Mouse (Mus musculus) adrenal gland, postnatal 14 days (tissue): ENCODE measurements around the gene Slc44a1. TPM values are rescaled to one million over a fixed set of nuclear protein-coding genes. Genes with fewer than 3 reads are reported as not detected.

Experiments
- DNase-seq: peaks from one replicate; pipeline ENCODE4 v3.0.0; 2021; ENCODE audit warnings: mixed read lengths
- total RNA-seq: library from RNA; stranded (reverse); gene quantifications from 2 replicates; pipeline ENCODE4 v1.2.3, GENCODE M21; 2021

Slc44a1 gene
- total RNA-seq, 1 experiment from 2014 or later: 74.7 TPM

GRCm38 (mm10) chr4:53537101-53537500 is 96.9 kb downstream of the Slc44a1 start:
- DNase-seq: no peak

GRCm38 (mm10) chr4:53537539-53537938 is 97.3 kb downstream of the Slc44a1 start:
- DNase-seq: no peak

GRCm38 (mm10) chr4:53538600-53538999 is 98.4 kb downstream of the Slc44a1 start:
- no peak for DNase-seq

- DNase-seq: no peak
These were observed 99.7 kb downstream of the Slc44a1 start for GRCm38 (mm10) chr4:53539929-53540328.

DNA sequence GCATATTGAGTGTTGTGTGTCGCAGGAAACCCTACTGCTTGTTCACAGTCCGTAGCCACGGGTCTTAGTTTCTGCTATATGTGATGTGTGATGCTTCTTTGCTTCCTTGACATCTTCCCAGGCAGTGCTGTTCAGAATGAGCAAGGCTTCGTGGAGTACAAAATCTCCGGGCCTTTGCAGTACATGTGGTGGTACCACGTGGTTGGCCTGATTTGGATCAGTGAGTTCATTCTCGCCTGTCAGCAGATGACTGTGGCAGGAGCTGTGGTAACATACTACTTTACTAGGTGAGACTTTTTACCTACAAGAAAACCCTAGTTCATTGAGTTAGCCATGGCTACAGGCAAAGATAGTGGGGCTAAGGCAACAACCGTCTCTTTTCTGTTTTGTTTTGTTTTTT is 103.2 kb downstream of the Slc44a1 start:
- DNase-seq: no peak

- no peak for DNase-seq
These were observed 104.7 kb downstream of the Slc44a1 start for GRCm38 (mm10) chr4:53544889-53545288.

DNA sequence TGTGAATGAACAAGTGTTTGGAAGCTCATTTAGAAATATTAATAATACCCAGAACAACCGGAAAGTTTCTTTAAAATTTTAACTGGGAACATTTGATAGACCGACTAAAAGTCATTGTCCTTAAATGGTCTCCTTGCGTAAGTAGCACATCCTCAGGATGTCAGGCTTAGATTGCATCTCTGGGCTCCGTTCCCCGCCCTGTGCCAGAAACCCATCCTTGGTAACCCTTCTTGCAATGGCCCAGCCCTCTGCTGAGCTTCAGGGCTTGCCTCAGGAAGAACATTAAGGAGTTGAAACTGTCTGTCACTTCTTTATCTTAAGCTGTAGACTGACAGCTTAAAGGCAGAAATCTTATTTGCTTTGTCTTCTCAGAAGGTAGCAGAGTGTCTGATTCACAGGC is 107.2 kb downstream of the Slc44a1 start:
- no peak for DNase-seq

- DNase-seq: no peak
These were observed 109.2 kb downstream of the Slc44a1 start for GRCm38 (mm10) chr4:53549375-53549774.

DNA sequence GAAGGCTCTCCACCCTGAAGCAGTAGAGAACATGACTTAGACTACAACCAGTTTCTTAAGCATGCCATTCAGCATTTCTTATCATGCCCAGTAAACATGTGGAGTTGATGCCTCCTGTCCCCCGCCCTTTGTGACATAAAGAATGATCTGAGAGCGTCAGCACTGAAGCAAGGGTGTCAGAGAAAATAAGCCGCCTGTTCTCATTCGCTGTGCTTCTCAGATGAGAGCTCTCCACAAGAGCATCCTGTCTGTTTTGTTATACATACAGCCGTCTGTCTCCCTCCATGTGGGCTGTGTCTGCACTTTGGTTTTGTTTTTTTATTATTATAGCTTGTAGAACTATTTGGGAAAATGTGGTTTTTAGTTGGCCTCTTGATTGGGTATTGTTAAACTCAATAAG is 124.4 kb downstream of the Slc44a1 start:
- DNase-seq: no peak

DNA sequence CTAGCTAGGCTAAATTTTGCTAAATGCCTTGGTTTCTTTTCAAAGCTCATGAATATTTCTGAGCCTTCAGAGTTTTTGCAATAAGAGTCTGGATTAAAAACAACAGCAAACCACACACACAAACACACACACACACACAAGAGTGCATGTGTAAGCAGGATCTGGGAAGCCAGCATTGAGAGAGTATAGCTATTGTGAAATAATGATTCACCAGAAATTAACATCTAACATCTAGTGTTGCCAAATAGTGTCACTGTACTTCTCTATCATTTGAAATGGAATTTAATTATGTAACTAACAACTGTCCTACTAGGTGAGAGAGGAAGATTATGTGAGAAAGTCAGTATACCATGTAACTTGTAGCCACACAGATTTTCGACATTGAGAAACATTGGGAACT is 126.9 kb downstream of the Slc44a1 start:
- DNase-seq: no peak

GRCm38 (mm10) chr4:53575558-53575957 is 135.3 kb downstream of the Slc44a1 start:
- no peak for DNase-seq

- DNase-seq: no peak
These were observed 147.5 kb downstream of the Slc44a1 start for GRCm38 (mm10) chr4:53587676-53588075.

DNA sequence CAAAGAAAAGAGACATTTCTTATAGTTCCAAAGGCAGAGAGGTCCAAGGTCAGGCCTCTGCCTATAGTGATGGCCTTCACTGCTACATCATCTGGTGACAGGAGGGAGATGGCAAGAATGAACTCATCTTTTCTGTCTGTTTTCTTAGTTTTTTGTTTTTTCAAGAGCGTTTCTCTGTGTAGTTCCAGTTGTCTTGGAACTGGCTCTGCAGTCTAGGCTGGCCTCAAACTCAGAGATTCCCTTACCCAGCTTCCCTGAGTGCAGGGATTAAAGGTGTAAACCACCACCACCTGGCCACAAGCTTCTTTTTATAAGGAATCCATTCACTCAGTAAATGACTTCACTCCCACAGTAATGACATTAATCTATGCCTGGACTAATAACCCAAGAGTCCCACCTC is 148.7 kb downstream of the Slc44a1 start:
- DNase-seq: no peak

DNA sequence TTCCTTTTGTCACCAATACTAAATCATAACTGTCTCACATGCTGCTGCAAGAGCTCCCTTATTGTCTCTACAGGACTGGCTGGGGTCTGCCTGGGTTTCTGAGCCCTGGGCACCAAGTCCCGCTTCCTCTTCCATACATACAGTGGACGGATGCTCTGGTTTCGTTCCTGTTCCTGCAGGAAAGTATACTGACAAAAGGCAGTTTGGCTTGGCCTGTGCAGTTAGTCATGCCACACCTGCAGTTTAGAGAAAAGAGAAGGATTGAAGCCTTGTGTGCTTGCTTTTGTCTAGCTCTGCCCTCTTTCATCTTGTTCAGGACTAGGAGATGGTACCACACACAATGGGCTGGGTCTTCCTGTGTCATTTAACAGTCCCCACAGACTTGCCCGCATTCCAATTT is 149.3 kb downstream of the Slc44a1 start:
- DNase-seq: no peak

- DNase-seq: peak; percentile 24
These were observed 149.9 kb downstream of the Slc44a1 start for GRCm38 (mm10) chr4:53590163-53590562.

GRCm38 (mm10) chr4:53590691-53591447 is 150.7 kb downstream of the Slc44a1 start:
- no peak for DNase-seq

DNA sequence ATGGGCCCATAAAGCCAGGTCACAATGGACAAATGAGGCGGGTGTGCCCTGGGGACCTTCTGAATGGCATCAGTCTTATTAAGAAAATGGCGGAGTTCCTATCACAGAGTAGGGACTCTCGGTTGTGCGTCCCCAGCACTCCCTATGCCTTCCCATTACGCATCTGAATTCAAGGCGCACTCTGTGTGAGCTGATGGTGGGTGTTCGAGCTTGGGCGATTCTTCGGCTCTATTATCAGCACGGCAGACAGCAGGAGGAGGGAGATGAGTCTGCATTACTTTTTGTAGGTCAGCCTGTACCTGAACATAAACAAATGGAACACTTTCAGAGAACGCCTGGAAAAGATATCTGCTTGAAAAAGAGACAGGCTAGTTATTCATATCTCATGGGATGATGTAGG is 151.3 kb downstream of the Slc44a1 start:
- DNase-seq: no peak

- no peak for DNase-seq
These were observed 151.7 kb downstream of the Slc44a1 start for GRCm38 (mm10) chr4:53591941-53592340.

GRCm38 (mm10) chr4:53592386-53592785 is 152.2 kb downstream of the Slc44a1 start:
- peak; percentile 40 for DNase-seq

GRCm38 (mm10) chr4:53594204-53594603 is 154.0 kb downstream of the Slc44a1 start:
- DNase-seq: peak; percentile 74

GRCm38 (mm10) chr4:53595246-53596062 is 155.2 kb downstream of the Slc44a1 start:
- no peak for DNase-seq

DNA sequence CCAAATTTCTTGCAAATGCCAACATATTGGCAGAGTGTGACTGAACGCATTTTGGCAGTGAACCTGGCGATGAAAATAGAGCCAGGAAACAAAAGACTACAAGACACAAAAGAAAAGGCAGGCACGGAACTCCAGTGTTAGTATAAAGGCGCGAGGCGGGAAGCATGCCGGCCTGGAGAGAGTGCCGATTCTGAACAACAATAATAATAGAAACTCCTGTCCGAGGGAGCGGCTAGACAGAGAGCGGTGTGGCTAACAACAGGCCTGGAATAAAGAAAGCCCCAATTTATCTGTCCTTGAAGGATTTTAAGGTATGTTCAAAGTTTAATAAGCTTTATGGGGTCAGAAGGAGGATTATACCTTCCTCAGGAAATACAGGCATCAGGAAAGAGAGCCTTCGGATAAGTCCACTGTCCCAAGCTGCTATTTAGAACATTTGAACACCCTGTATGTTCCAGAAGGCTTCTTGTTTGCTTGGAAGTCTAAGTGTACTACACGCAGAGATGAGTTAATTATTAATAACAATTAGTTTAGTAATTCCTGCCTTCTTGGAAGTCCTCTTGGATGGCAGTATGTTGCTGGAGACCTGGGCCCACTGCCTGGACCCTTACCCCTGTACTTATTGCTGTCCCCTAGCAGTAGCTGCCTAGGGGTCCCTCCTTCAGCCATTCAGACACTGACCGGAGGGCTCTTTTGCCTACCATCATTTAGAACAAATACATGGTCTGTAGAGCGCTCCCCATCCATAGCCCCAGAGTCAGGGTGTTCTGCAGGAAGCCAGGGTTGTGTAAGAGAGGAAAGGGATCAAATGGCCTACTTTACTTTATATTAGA is 156.1 kb downstream of the Slc44a1 start:
- DNase-seq: no peak

DNA sequence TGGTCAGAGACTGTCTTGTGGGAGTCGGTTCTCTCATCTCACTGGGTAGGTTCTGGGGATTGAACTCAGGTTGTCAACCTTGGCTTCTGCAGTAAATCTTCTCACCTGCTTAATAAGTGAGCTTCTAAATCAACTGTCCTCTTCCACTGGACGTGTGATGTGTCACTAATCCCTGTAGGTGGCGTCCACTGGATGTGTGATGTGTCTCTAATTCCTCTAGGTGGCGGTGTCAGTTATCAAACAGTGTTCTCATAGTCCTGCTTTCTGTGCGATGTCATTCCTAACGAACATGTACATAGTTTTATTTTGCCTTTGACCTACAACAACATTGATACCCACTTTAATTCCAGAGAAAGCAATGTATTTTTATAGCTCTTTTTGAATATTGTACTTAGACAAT is 160.2 kb downstream of the Slc44a1 start:
- DNase-seq: peak; percentile 16
